Mouse (Mus musculus) stomach, postnatal 0 days (tissue): ENCODE results near the gene Cavin1.

Experiments used
- CTCF ChIP-seq: IDR thresholded peaks from 2 replicates; pipeline ENCODE4 v1.5.1; 2016; ENCODE audit warnings: antibody characterized with exemption, low read depth, mild to moderate bottlenecking, moderate library complexity
- EP300 ChIP-seq: optimal IDR thresholded peaks from 2 replicates; pipeline ENCODE3; 2016; ENCODE audit warnings: antibody characterized with exemption

DNA sequence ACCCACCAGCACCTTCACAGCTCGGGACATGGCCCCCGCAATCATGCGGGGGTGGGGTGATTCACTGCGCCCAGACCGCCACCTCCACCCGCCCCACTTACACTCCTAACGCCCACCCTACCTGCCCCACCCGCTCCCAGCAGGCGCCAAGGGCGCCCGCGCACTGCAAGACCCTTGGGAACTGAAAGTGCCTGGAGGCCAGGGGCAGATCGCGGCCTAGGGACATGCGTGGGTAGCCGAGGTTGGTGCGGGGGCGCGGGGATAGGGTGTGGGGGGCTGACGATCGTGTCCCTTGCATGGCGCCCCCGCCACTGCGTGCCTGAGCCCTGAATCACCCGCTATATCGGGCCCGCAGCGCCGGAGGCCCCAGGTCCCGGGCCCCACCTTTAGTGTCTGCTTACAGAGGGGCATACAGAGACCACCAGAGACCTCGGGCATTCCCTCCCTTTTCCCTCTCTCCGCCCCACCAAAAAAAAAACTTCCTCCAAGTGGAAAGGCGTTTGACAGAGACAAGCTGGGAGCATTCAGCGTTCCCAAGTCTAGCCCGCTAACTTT lies 1.4 kb downstream of the Cavin1 start:
- peak; percentile 67 for TF ChIP-seq EP300
- no peak for TF ChIP-seq CTCF
